Mouse (Mus musculus) skeletal muscle tissue, adult 2 months (tissue): ENCODE measurements around the gene Abca5.

Experiments used
- DNase-seq: peaks from one replicate; pipeline ENCODE4 v3.0.0-alpha.2; 2012; ENCODE audit warnings: low read depth, low spot score

Abca5 gene

GRCm38 (mm10) chr11:110303411-110303810 is 34.1 kb downstream of the Abca5 start:
- no peak for DNase-seq

DNA sequence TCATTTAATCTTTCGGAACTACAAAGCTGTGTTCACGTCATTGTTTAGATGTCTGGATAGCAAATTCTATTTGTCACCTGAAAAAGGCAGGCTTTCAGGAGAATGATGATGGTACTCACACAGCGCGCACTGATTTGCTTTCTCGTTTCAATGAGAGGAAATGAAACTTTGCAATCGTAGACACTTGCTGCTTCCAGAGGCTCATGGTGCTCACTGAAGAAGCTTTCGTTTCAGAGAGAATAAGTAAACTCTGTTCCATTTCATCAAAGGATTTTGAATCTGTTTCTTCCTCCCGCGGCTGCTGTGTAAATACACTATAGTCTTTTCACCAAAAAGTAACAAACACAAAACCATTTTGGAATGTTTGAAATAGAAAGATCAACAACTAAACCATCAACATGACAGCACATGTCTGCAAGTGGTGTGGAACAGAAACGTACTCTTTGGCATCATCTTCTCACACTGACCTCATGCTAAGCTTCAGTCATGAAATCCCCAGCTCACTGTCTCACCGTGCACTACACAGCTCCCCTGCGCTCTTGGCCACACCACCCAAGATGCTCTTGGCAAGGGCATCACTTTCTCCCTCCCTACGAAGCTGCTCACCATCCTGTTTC is 39.5 kb downstream of the Abca5 start:
- no peak for DNase-seq

GRCm38 (mm10) chr11:110290586-110290985 is 46.9 kb downstream of the Abca5 start:
- no peak for DNase-seq

DNA sequence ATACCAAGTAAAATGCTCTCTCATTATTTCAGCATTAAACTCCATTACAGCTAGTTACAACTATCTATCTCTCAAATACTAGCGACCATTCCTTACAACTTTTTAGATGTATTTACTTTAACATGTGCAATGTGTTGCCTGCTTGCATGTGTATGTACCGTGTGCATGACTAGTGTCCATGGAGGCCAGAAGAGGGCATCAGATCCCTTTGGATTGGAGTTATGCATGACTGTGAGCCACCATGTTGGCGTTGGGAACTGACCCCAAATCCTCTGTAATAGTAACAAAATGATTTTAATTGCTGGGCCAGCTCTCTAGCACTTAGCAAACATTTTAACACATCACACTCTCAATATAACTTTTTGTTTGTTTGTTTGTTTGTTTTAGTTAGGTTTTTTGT is 49.1 kb downstream of the Abca5 start:
- DNase-seq: no peak

- no peak for DNase-seq
Measured at GRCm38 (mm10) chr11:110287694-110288093, 49.8 kb downstream of the Abca5 start.

GRCm38 (mm10) chr11:110286331-110286730 is 51.2 kb downstream of the Abca5 start:
- DNase-seq: no peak

DNA sequence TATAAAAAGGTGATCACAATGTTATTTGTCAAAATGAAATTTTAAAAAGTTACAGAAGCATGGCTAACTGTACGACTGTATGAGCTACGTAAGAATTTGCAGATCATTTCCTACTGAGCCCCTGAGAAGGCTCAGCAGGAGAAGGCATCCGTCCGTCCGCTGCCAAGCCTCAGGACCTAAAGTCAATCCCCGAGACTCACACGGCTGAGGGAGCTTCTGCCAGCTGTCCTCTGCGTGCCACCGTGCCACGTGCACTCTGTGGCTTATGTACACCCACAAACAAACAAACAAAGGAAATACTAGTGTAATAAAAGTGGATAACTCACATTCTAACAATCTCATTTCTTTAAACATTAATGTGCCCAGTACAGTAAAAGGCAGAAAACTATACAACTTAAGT is 52.7 kb downstream of the Abca5 start:
- no peak for DNase-seq

GRCm38 (mm10) chr11:110284185-110284787 is 53.2 kb downstream of the Abca5 start:
- no peak for DNase-seq

DNA sequence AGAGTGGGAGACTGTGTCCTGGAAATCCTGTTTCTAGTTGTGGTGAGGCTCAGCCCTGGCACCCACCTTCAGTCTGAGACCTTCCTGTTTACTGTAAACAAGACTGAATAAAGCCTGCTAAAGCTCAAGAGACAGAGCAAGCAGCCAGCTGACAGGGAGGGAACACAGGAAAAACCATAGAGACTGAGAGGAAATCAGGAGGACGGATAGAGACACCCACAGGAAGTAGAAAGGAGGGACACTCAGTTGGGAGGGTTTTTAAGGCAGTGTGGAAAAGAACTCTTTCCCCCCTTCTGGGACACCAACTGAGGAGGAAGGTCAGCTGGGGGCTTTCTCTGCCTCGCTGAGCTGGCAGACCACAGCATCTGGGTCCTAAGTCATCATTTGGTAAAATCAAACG is 62.7 kb downstream of the Abca5 start:
- DNase-seq: no peak

DNA sequence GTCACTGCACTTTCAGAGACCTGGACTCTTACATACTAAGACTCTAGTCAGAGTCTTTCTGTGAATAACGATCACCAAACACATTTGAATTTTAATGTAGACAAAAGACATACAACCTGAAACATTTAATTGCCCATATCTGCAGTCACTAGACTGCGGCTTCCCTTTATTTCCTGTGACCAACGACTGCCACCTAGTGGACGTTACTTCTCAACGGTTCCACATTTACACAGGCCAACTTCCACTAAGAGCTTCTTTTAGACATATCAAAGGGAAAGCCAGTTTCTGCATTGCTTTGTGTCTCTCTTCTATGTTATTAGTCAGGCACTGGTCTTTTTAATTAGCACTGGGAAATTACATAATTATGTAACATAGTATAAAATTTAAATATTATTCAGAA is 65.8 kb downstream of the Abca5 start:
- peak; percentile 50 for DNase-seq

DNA sequence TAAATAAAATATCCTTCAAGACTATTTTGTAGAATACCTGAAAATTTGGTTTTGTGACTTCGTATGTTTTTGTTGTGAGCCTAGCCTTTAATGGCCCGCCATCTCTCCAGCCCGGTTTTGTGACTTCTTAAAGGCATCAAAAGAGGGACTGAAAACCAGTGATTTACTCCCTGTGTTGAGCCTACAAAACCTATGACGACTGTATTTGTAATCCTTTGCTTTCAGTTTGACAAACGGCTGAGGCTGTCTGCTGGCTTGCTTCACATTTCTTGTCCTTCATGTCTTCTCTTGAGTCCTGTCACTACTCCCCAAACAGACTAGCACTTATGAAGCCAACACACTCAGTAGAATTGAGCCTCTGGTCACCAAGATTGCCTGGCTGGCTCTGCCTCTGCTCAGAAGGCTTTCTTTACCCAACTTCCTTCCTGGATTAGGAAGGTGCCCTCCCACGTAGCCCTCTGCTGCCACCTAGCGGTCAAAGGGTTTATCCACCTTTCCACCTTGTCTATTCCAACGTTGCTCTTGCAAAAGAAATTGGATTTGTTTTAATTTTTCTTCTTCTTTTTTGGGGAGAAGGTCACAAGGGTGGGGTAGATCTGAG is 69.2 kb downstream of the Abca5 start:
- DNase-seq: peak; percentile 84

- no peak for DNase-seq
Measured at GRCm38 (mm10) chr11:110267232-110267631, 70.3 kb downstream of the Abca5 start.

DNA sequence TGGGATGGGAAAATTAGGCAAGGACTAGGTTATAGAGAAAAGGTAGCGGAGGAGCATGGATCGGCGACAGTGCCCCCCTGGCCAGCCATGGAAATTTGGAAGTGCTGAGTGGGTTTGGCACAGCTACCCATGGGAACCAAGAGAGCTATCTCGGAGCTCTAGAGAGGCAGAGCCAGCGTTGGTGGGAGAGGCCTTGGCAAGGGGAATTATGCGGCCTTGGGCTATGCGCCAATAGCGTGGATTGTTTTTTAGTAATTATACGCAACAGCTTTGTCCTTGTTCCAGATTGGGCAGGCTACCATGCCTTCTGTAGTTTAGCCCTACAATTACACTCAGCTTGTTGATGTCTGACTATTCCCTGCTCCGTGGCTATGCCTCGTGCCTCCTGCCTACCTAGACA is 70.8 kb downstream of the Abca5 start:
- DNase-seq: no peak

DNA sequence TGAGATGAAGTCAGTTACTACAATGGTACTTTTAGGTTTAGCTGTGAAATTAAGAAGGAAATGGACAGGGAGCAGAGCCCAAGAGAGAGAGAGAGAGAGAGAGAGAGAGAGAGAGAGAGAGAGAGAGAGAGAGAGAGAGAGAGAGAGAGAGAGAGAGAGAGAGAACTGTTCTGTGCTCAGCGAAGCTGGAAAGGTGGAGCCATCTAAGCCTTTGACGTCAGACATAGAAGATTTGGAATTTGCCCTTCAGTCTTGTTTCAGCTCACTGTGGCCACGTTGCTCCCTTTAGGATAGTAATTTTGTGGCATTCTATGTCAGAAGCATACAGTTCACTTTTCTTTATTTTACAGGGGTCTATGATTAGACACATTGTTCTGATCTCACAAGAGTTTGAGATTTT is 75.6 kb downstream of the Abca5 start:
- no peak for DNase-seq

GRCm38 (mm10) chr11:110257911-110258310 is 79.6 kb downstream of the Abca5 start:
- DNase-seq: no peak

DNA sequence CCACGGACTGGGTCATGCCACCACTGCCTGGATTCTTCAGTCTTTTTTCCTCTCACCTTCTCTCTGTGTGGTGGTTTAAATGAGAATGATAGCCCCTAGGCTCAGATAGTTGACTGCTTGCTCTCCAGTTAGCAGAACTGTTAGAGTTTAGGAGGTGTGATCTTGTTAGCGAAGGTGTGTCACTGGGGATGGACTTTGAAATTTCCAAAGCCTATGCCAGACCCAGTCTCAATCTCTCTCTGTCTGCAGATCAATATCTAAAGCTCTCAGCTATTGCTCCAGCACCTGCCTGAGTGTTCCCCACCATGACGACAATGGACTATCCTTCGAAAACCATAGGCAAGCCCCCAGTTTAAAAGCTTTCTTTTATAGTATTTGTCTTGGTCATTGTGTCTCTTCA is 80.5 kb downstream of the Abca5 start:
- DNase-seq: no peak

DNA sequence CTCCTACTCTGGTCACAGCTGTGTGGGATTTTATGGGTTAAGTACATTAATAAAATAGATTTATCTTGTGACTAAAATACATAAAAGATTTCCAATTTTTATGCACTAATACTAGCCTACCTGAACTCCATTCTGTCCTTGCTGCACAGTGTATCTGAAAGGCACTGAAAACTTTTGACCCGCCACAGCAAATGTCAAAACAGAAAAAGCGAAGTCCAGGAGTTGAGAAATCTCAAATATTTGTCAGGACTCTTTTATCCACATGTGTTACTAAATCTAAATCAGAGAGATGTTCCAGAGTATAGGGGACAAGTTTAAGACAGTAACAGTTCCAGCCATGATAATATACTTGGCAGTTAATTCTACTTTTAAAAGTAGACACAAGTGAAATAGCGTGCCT is 85.3 kb downstream of the Abca5 start:
- DNase-seq: no peak

GRCm38 (mm10) chr11:110251534-110251933 is 86.0 kb downstream of the Abca5 start, which contains the start of gene Abca6:
TSS of gene Abca6 (minus strand) at chr11:110251776.
- DNase-seq: peak; percentile 75

DNA sequence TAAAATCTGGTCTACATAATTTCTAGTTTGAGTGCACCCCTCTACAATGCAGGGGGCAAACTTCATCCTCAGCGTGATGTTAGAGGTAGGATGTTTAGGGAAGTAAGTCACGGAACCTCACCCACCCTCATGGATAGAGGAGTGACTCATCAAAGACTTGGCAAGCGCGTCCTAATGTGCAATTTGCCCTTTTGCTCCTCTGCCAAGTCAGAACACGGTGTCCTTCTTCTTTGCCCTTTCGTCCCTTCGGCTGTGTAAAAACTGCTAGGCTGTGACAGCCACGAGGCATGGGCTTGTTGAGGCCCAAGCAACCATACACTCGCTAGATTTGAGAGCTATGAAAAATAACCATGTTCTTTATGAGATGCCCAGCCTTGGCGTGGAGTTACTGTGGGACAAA is 92.8 kb downstream of the Abca5 start:
- peak; percentile 29 for DNase-seq

GRCm38 (mm10) chr11:110237466-110237865 is 100.0 kb downstream of the Abca5 start:
- no peak for DNase-seq

- no peak for DNase-seq
Measured at GRCm38 (mm10) chr11:110232975-110233374, 104.5 kb downstream of the Abca5 start.
